26 mouse cellular contexts compared by ENCODE assay signal in the genomic region with DNA sequence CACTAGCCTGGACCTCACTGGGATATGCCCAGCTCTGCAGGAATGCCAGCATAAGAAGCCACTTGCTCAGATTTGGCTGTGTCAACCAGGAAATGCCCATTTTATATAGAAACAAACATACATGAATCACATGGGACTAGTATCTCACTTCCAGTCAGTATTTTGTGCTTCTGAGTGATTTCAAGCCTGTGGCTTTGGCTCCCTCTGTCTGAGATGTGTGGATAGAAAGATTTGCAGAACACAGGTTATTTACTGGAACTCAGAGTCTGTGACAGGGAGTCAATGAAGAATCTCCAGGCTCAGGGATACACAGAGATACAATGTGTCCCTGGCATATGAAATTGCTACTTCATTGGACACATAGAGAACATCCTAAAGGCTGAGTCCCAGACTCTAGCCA.
DNase-seq lines count a peak whose midpoint lies in the region; ATAC-seq and TF ChIP-seq lines count a peak whose summit lies in the region.
"Had no signal": no experiment of that assay in that cellular context is flagged by ENCODE, and none has a peak within 500 bp of the region (broad histone marks: within the 10 kb centered on the region; RNA-seq: fewer than 3 reads in every experiment).

No protein-coding gene starts in this region.

- no peaks in the 10 kb centered on the region; the same call in 1 of the 2 replicates for H3K36me3 ChIP-seq in hindbrain, postnatal 0 days (ENCODE audit: insufficient read depth, low read length)
- H3K36me3 ChIP-seq in hindbrain, embryonic 12.5 days, result no peaks in the 10 kb centered on the region
- peaks cover 4% of the 10 kb centered on the region for H3K36me3 ChIP-seq in midbrain, postnatal 0 days (ENCODE audit: insufficient read depth, low read length)
- H3K36me3 ChIP-seq in midbrain, embryonic 15.5 days (replicated peaks), result no peaks in the 10 kb centered on the region
- H3K36me3 ChIP-seq: forebrain, embryonic 10.5 days; heart, embryonic 12.5 days; heart, embryonic 15.5 days; hindbrain, embryonic 10.5 days had no signal

- H3K9me3 ChIP-seq in hindbrain, postnatal 0 days (ENCODE audit: low read length), result 0 out of 2 replicates have a peak, but pooled peaks cover under 1% of the 10 kb centered on the region
- H3K9me3 ChIP-seq in hindbrain, embryonic 12.5 days (replicated peaks), result 0 out of 2 replicates have a peak, but pooled peaks cover 1% of the 10 kb centered on the region
- H3K9me3 ChIP-seq in midbrain, postnatal 0 days (ENCODE audit: low read length), result 0 out of 2 replicates have a peak, but pooled peaks cover 3% of the 10 kb centered on the region
- H3K9me3 ChIP-seq in midbrain, embryonic 15.5 days, result peaks cover 5% of the 10 kb centered on the region; the same call in 1 of the 2 replicates
- H3K9me3 ChIP-seq: heart, embryonic 12.5 days; heart, embryonic 15.5 days; hindbrain, embryonic 10.5 days had no signal

- H3K27ac ChIP-seq in hindbrain, postnatal 0 days, result no peak overlapping the region
- no peak overlapping the region for H3K27ac ChIP-seq in hindbrain, embryonic 12.5 days
- H3K27ac ChIP-seq in midbrain, postnatal 0 days (ENCODE audit: low read depth, low read length), result no peak overlapping the region
- no peak overlapping the region for H3K27ac ChIP-seq in midbrain, embryonic 15.5 days
- no peak overlapping the region for H3K27ac ChIP-seq in cortical plate, adult 2 months (ENCODE audit: insufficient read depth, low read length)
- H3K27ac ChIP-seq: forebrain, embryonic 10.5 days; heart, embryonic 15.5 days; hindbrain, embryonic 10.5 days had no signal

- H3K27me3 ChIP-seq in hindbrain, postnatal 0 days (ENCODE audit: insufficient read depth, low read length), result no peaks in the 10 kb centered on the region
- peaks cover 17% of the 10 kb centered on the region; the same call in 1 of the 2 replicates for H3K27me3 ChIP-seq in hindbrain, embryonic 12.5 days
- peaks cover 17% of the 10 kb centered on the region; the same call in 1 of the 2 replicates for H3K27me3 ChIP-seq in midbrain, postnatal 0 days (ENCODE audit: insufficient read depth, low read length)
- peaks cover 67% of the 10 kb centered on the region for H3K27me3 ChIP-seq in midbrain, embryonic 15.5 days (replicated peaks)

- intact Hi-C loops in left cerebral cortex, postnatal 25 days (cut with DNase I), result loop anchor here (2.0 to 5.0 kb wide), 2 partner anchors 34 to 107 kb away; no protein-coding TSS in a partner anchor

- H3K4me2 ChIP-seq in hindbrain, postnatal 0 days (ENCODE audit: low read depth, low read length), result no peak overlapping the region
- H3K4me2 ChIP-seq in hindbrain, embryonic 12.5 days (replicated peaks), result no peak overlapping the region
- H3K4me2 ChIP-seq in midbrain, postnatal 0 days (ENCODE audit: low read depth, low read length, poor library complexity, severe bottlenecking), result no peak overlapping the region
- no peak overlapping the region for H3K4me2 ChIP-seq in midbrain, embryonic 15.5 days
- H3K4me2 ChIP-seq: heart, embryonic 12.5 days; heart, embryonic 15.5 days had no signal

- no peak for TF ChIP-seq POLR2A in cortical plate, adult 2 months (IDR thresholded peaks at IDR 0.05; ENCODE audit: extremely low read depth, insufficient read depth, low read length)

- no peak overlapping the region for H3K9ac ChIP-seq in hindbrain, postnatal 0 days (replicated peaks; ENCODE audit: low read length)
- no peak overlapping the region for H3K9ac ChIP-seq in hindbrain, embryonic 12.5 days
- H3K9ac ChIP-seq in midbrain, postnatal 0 days (replicated peaks; ENCODE audit: low read length, poor library complexity, severe bottlenecking), result no peak overlapping the region
- no peak overlapping the region for H3K9ac ChIP-seq in midbrain, embryonic 15.5 days
- H3K9ac ChIP-seq: heart, embryonic 12.5 days; heart, embryonic 15.5 days had no signal

- H3K4me1 ChIP-seq in hindbrain, postnatal 0 days (ENCODE audit: insufficient read depth, low read length), result no peaks in the 10 kb centered on the region
- H3K4me1 ChIP-seq in hindbrain, embryonic 12.5 days, result no peaks in the 10 kb centered on the region
- H3K4me1 ChIP-seq in midbrain, postnatal 0 days (ENCODE audit: insufficient read depth, low read length), result no peaks in the 10 kb centered on the region
- no peaks in the 10 kb centered on the region for H3K4me1 ChIP-seq in midbrain, embryonic 15.5 days
- peaks cover 1% of the 10 kb centered on the region for H3K4me1 ChIP-seq in cortical plate, adult 2 months (ENCODE audit: control insufficient read depth, insufficient read depth, low read length)
- H3K4me1 ChIP-seq: forebrain, embryonic 10.5 days; heart, embryonic 12.5 days; heart, embryonic 15.5 days had no signal

- TF ChIP-seq CTCF in hindbrain, postnatal 0 days (IDR thresholded peaks at IDR 0.05; ENCODE audit: low read depth), result peak; percentile 55
- TF ChIP-seq CTCF in midbrain, postnatal 0 days (IDR thresholded peaks at IDR 0.05), result peak; percentile 67
- peak; percentile 45; the same call in 1 of the 2 replicates for TF ChIP-seq CTCF in cortical plate, adult 2 months (IDR thresholded peaks at IDR 0.05; ENCODE audit: extremely low read depth, insufficient read depth, low read length)

- no peak overlapping the region for H3K4me3 ChIP-seq in hindbrain, postnatal 0 days (ENCODE audit: low read length)
- no peak overlapping the region for H3K4me3 ChIP-seq in hindbrain, embryonic 12.5 days
- H3K4me3 ChIP-seq in midbrain, postnatal 0 days (ENCODE audit: low read depth, low read length), result no peak overlapping the region
- H3K4me3 ChIP-seq in midbrain, embryonic 15.5 days, result no peak overlapping the region
- H3K4me3 ChIP-seq in cortical plate, adult 2 months (ENCODE audit: insufficient read depth, low read length), result no peak overlapping the region
- H3K4me3 ChIP-seq: forebrain, embryonic 10.5 days; heart, embryonic 12.5 days; heart, embryonic 15.5 days; hindbrain, embryonic 10.5 days had no signal

- ATAC-seq in hindbrain, postnatal 0 days, result no peak
- no peak for ATAC-seq in hindbrain, embryonic 12.5 days (ENCODE audit: low FRiP score)
- no peak for ATAC-seq in midbrain, postnatal 0 days (ENCODE audit: low FRiP score)
- no peak for ATAC-seq in midbrain, embryonic 15.5 days (replicated peaks)
- ATAC-seq: CD4-positive, CD25-positive, alpha-beta regulatory T cell, adult 4 months; forebrain, embryonic 14.5 days; hindbrain, embryonic 16.5 days; inflammation-experienced regulatory T-cells, adult 6 months had no signal

- DNase-seq in hindbrain, postnatal 0 days (ENCODE audit: low spot score), result peak; percentile 51
- peak; percentile 25 to 35 for DNase-seq in left cerebral cortex, postnatal 25 days (ENCODE audit: low spot score in 2 of 2)
- no peak for DNase-seq in left cerebral cortex, adult 9 months (ENCODE audit: low spot score in 2 of 2)
- peak; percentile 28 for DNase-seq in midbrain, postnatal 0 days (ENCODE audit: low spot score)
- no peak for DNase-seq in adrenal gland, postnatal 36 days
- DNase-seq: adrenal gland, adult 2 months; adrenal gland, postnatal 25 days; cerebellum, adult 11-12 months; cerebellum, adult 8-10 months; cerebellum, postnatal 10 days; cerebellum, postnatal 36 days; gastrocnemius, postnatal 25 days; heart, adult 18-20 months; heart, postnatal 10 days; heart, postnatal 36 days had no signal

Comparison
In these comparisons a context has a peak if more than half of its experiments do, and no peak if none do; other contexts are left out.
1. DNase-seq: peak in hindbrain, postnatal 0 days (single experiment), left cerebral cortex, postnatal 25 days (2 of 2) and midbrain, postnatal 0 days (single experiment); none in left cerebral cortex, adult 9 months (0 of 2) and adrenal gland, postnatal 36 days (0 of 2).
2. Peak in every context shown above with its lines, with median percentiles within 50 percentile points of each other: CTCF ChIP-seq.